Mouse (Mus musculus): ENCODE results near the gene Dab1.

DNA sequence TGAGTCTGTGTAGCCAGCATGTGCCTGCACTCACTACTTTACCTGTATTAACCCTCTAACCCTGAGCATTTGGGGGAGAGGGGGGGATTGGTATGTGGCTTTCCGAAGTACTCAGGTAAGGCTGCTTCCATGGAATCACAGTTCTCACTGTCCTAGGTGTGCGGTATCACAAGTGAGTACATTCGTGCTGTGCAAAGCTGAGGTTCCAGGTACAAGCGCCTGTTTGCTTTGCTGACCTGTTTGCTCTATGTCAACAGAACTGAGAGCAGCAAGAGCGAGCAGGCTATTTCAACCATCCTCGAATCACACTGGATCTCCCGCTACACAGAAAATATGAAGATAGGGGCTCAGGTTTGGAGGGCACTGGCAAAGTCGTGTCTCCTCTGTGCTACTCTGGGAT lies 1146.9 kb downstream of the Dab1 start, which contains the start of gene C8b:
- TF ChIP-seq CTCF (IDR thresholded peaks at IDR 0.05; ENCODE audit: insufficient read depth, low read depth, low read length), result no peak
- TF ChIP-seq POLR2A (IDR thresholded peaks at IDR 0.05; ENCODE audit: insufficient read depth, low read depth, low read length), result no peak

Data from olfactory bulb, adult 2 months (tissue).